Mouse (Mus musculus): ENCODE results near the gene Mrpl55. TPM values are rescaled to one million over a fixed set of nuclear protein-coding genes. Genes with fewer than 3 reads are reported as not detected.

Gene Mrpl55
- 38.8 and 51.1 TPM in 2 replicates for polyA plus RNA-seq (2012; rRNA removed)
- 81.0 and 85.2 TPM in 2 replicates for polyA plus RNA-seq (2014; fragmentation: Nextera tagmentation; extraction: Ambion mirVana)

- peaks cover 11% of the 10 kb centered on the region for H3K4me1 ChIP-seq (ENCODE audit: control insufficient read depth, insufficient read depth, low read length)
- under 1% methylated on average over 63 of the region's 63 CpGs for WGBS
- DNase-seq (ENCODE audit: low spot score) (peak; percentile 95), ATAC-seq (ENCODE audit: low FRiP score, low read depth) (peak; percentile 93)
- H3K27me3 ChIP-seq (ENCODE audit: control insufficient read depth, insufficient read depth, low read length) = no peaks in the 10 kb centered on the region
- no peaks in the 10 kb centered on the region for H3K9me3 ChIP-seq (ENCODE audit: control insufficient read depth, low read length)
- H3K27ac ChIP-seq (replicated peaks; ENCODE audit: low read depth, low read length) = peak within 1 kb of the TSS; percentile 74
- H3K36me3 ChIP-seq (ENCODE audit: control insufficient read depth, insufficient read depth, low read length) = peaks cover 37% of the 10 kb centered on the region
- peak within 1 kb of the TSS; percentile 77 for H3K4me3 ChIP-seq (replicated peaks; ENCODE audit: low read length)
- TF ChIP-seq POLR2A (IDR thresholded peaks at IDR 0.05; ENCODE audit: borderline replicate concordance, extremely low read depth, insufficient read depth, insufficient read length) = 0 out of 2 replicates have a peak, but pooled peaks have one; percentile 32
- peak within 1 kb of the TSS; percentile 74 for H3K9ac ChIP-seq (ENCODE audit: low read depth, low read length, severe bottlenecking)
- H3K4me2 ChIP-seq (replicated peaks; ENCODE audit: low read depth, low read length, severe bottlenecking) = peak within 1 kb of the TSS; percentile 65
Measured at GRCm38 (mm10) chr11:59202081-59202995, at the start of gene Mrpl55. Gene Mrpl55 (plus strand): TSS chr11:59202486.

DNA sequence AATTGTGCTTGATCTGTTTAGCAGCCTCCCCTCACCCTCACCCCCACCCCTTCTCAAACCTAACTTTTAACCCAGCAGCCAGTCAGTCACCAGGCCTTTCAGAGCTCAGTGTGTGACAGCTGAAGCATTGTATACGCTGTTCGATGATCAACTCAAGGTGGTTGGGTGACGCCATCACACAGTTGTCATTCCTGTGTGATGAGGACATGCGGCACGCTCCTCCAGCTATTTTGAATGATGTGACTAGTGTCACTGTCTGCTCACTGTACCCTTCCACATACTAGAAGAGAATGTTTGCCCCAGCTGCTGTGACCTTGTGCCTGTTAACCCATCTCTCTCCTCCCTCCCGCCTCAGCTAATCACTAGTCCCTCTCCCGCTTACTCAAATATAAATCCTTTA is 48.1 kb upstream of the Mrpl55 start:
- 80% methylated on average over 7 of the region's 7 CpGs for WGBS
- H3K4me3 ChIP-seq (replicated peaks; ENCODE audit: low read length) = no peak overlapping the region
- DNase-seq (ENCODE audit: low spot score) = no peak
- no peak overlapping the region for H3K4me2 ChIP-seq (replicated peaks; ENCODE audit: low read depth, low read length, severe bottlenecking)
- no peak for TF ChIP-seq POLR2A (IDR thresholded peaks at IDR 0.05; ENCODE audit: borderline replicate concordance, extremely low read depth, insufficient read depth, insufficient read length)
- H3K27me3 ChIP-seq (ENCODE audit: control insufficient read depth, insufficient read depth, low read length) = no peaks in the 10 kb centered on the region
- H3K36me3 ChIP-seq (ENCODE audit: control insufficient read depth, insufficient read depth, low read length) = peaks cover 19% of the 10 kb centered on the region
- ATAC-seq (ENCODE audit: low FRiP score, low read depth) = peak; percentile 73; the same call in 1 of the 2 replicates
- H3K27ac ChIP-seq (replicated peaks; ENCODE audit: low read depth, low read length) = no peak overlapping the region
- H3K9me3 ChIP-seq (ENCODE audit: control insufficient read depth, low read length) = no peaks in the 10 kb centered on the region
- no peaks in the 10 kb centered on the region for H3K4me1 ChIP-seq (ENCODE audit: control insufficient read depth, insufficient read depth, low read length)
- H3K9ac ChIP-seq (ENCODE audit: low read depth, low read length, severe bottlenecking) = no peak overlapping the region

DNA sequence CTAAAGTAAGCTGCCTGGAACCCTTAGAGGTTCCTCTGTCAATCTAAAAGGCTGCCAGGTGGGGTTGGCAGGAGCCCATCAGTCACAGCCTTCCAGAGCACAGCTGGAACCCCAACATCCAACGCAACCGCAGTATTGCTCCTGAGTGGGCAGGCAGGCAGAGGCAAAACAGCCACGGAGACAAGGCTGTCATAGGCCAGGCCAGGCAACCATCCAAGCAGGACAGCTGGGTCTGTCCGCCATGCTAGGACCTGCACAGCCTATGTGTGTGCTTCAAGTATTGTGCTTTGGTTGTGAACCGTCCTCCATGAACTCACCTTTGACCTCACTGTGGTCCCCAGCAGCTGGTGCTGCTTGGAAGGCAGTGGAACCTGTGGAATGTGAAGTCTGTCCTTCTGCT is 46.4 kb upstream of the Mrpl55 start:
- DNase-seq (ENCODE audit: low spot score) = no peak
- Histone ChIP-seq H3K27ac (replicated peaks; ENCODE audit: low read depth, low read length) (no peak overlapping the region), H3K27me3 (ENCODE audit: control insufficient read depth, insufficient read depth, low read length) (no peaks in the 10 kb centered on the region), H3K9ac (ENCODE audit: low read depth, low read length, severe bottlenecking) (no peak overlapping the region), H3K36me3 (ENCODE audit: control insufficient read depth, insufficient read depth, low read length) (peaks cover 19% of the 10 kb centered on the region), H3K4me2 (replicated peaks; ENCODE audit: low read depth, low read length, severe bottlenecking) (no peak overlapping the region), H3K4me1 (ENCODE audit: control insufficient read depth, insufficient read depth, low read length) (no peaks in the 10 kb centered on the region), H3K4me3 (replicated peaks; ENCODE audit: low read length) (no peak overlapping the region), H3K9me3 (ENCODE audit: control insufficient read depth, low read length) (no peaks in the 10 kb centered on the region)
- TF ChIP-seq POLR2A (IDR thresholded peaks at IDR 0.05; ENCODE audit: borderline replicate concordance, extremely low read depth, insufficient read depth, insufficient read length) = no peak
- no peak for ATAC-seq (ENCODE audit: low FRiP score, low read depth)
- 90% methylated on average over 5 of the region's 5 CpGs for WGBS

- no peak for TF ChIP-seq POLR2A (IDR thresholded peaks at IDR 0.05; ENCODE audit: borderline replicate concordance, extremely low read depth, insufficient read depth, insufficient read length)
- Histone ChIP-seq H3K4me3 (replicated peaks; ENCODE audit: low read length) (no peak overlapping the region), H3K4me1 (ENCODE audit: control insufficient read depth, insufficient read depth, low read length) (peaks cover 9% of the 10 kb centered on the region), H3K9ac (ENCODE audit: low read depth, low read length, severe bottlenecking) (no peak overlapping the region), H3K4me2 (replicated peaks; ENCODE audit: low read depth, low read length, severe bottlenecking) (no peak overlapping the region), H3K27ac (replicated peaks; ENCODE audit: low read depth, low read length) (no peak overlapping the region), H3K27me3 (ENCODE audit: control insufficient read depth, insufficient read depth, low read length) (no peaks in the 10 kb centered on the region), H3K36me3 (ENCODE audit: control insufficient read depth, insufficient read depth, low read length) (peaks cover 19% of the 10 kb centered on the region), H3K9me3 (ENCODE audit: control insufficient read depth, low read length) (no peaks in the 10 kb centered on the region)
- WGBS = 93% methylated on average over 13 of the region's 13 CpGs
- DNase-seq (ENCODE audit: low spot score) (no peak), ATAC-seq (ENCODE audit: low FRiP score, low read depth) (no peak)
Measured at GRCm38 (mm10) chr11:59159099-59159498, 43.2 kb upstream of the Mrpl55 start.

DNA sequence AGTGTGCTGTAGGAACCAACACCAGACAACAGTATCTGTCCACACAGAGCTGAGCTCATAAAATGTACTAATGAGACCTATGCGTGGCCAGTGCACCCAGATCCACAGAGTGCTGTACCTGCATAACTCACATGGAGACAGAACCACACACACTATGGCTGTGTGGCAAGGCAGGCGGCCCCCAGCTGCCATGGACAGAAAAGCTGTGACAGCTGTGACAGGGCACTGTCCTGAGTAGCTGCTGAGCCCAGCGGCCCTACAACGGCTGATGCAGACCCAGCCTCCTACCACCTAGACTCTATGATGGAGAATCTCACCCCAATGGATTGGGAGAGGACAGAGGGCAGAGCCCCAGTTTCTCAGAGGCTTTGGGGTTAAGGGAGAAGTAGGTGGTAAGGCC is 42.7 kb upstream of the Mrpl55 start:
- WGBS = 89% methylated on average over 4 of the region's 4 CpGs
- no peak overlapping the region for H3K4me3 ChIP-seq (replicated peaks; ENCODE audit: low read length)
- no peak overlapping the region for H3K4me2 ChIP-seq (replicated peaks; ENCODE audit: low read depth, low read length, severe bottlenecking)
- no peak overlapping the region for H3K9ac ChIP-seq (ENCODE audit: low read depth, low read length, severe bottlenecking)
- H3K36me3 ChIP-seq (ENCODE audit: control insufficient read depth, insufficient read depth, low read length) = peaks cover 19% of the 10 kb centered on the region
- ATAC-seq (ENCODE audit: low FRiP score, low read depth) (no peak), DNase-seq (ENCODE audit: low spot score) (no peak)
- no peak for TF ChIP-seq POLR2A (IDR thresholded peaks at IDR 0.05; ENCODE audit: borderline replicate concordance, extremely low read depth, insufficient read depth, insufficient read length)
- no peaks in the 10 kb centered on the region for H3K9me3 ChIP-seq (ENCODE audit: control insufficient read depth, low read length)
- H3K27ac ChIP-seq (replicated peaks; ENCODE audit: low read depth, low read length) = no peak overlapping the region
- H3K4me1 ChIP-seq (ENCODE audit: control insufficient read depth, insufficient read depth, low read length) = peaks cover 11% of the 10 kb centered on the region
- H3K27me3 ChIP-seq (ENCODE audit: control insufficient read depth, insufficient read depth, low read length) = no peaks in the 10 kb centered on the region

All from limb, embryonic 14.5 days (tissue).